Mouse (Mus musculus) inflammation-experienced regulatory T-cells, adult 6 months (primary cell): ENCODE results near the gene Foxd1. TPM values are rescaled to one million over a fixed set of nuclear protein-coding genes. Genes with fewer than 3 reads are reported as not detected.

Experiments used
- ATAC-seq: one replicate; pipeline ENCODE4 v1.8.0; 2017
- polyA plus RNA-seq, 3 experiments: library from polyadenylated mRNA; unstranded; fragments of 100-300 nt; shearing (Covaris generic); gene quantifications; one replicate each; pipeline ENCODE4 v1.2.1; 2017

Gene Foxd1
- polyA plus RNA-seq, 3 experiments from 2014 or later: not detected

GRCm38 (mm10) chr13:98390771-98391634, 37.0 kb downstream of the Foxd1 start:
- ATAC-seq: no peak

DNA sequence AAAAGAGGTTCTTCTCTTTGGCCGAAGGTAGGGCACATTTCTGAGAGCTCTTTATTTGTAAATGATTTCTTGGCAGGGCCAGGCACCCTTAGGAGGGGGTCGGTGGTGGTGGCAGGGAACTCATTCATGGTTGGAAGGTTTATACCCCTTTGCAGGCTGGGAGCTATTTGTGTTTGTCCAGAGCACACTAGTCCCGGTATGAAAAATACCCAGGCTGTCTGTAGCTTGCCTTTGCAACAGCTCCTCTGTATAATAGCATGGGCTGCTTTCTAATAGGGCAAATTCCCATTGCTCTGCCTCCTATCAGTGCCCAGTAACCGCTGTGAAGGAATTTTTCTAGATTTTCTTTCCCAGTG, 37.6 kb downstream of the Foxd1 start:
- ATAC-seq: no peak

- ATAC-seq: no peak
Measured at GRCm38 (mm10) chr13:98392031-98392430, 38.0 kb downstream of the Foxd1 start.

DNA sequence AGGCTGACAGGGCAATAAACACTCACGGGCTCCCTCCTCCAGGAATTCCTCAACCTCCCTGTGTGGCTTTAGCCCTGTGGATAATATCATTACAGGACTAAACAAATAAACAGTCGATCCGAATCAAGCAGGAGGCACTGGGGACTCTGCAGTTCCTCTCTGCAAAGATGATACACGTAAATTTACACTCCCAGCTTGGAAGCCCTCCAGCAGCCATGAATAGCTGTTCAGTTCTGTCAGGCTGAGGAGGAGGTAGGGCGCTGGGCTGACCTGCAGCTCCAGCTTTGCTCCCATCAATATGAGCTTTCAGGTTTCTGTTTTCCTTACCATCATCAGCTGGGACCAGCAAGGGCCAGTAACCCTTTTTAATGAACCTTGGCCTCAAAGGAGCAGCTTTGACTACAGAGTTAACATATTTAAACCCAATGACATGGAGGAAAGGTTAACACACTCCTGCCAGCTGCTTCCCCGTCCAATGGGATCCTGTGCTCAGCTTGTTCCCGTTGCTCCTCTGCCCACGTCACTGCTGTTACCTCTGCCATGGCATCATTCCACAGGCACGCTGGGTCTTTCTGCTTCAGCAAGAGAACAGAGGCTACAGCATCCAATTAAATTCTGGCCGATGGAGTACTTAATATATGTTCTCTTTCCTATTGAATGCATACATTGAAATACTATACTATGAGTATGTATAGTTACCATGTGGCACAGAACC, 39.5 kb downstream of the Foxd1 start:
- no peak for ATAC-seq

Other genes with a start within 250 kb of the Foxd1 start
- gene Arhgef28, start 147.8 kb upstream of the Foxd1 start, polyA plus RNA-seq: under 1 TPM in 2 of 3 experiments, not detected in 1; 0.17 to 0.33 TPM
- gene Utp15, start 91.2 kb upstream of the Foxd1 start, polyA plus RNA-seq: 10 to 100 TPM; 18.1 to 25.9 (median 24.9) TPM
- 10 to 100 TPM; 19.4 to 25.6 (median 24.6) TPM for gene Ankra2, start 91.2 kb upstream of the Foxd1 start, polyA plus RNA-seq
- not detected for gene Gm21976, start 74.4 kb upstream of the Foxd1 start, polyA plus RNA-seq
- 100 to 1,000 TPM; 694 to 907 (median 874) TPM for gene Btf3, start 37.2 kb upstream of the Foxd1 start, polyA plus RNA-seq
- gene Gm10320, start 137.8 kb downstream of the Foxd1 start, polyA plus RNA-seq: 1 to 10 TPM in 2 of 3 experiments, not detected in 1; 1.2 to 1.8 TPM